Mouse (Mus musculus) midbrain, embryonic 16.5 days (tissue): ENCODE results near the gene Cd52. TPM values are rescaled to one million over a fixed set of nuclear protein-coding genes. Genes with fewer than 3 reads are reported as not detected.
"Not testable (repeated sequence)": the region's sequence is repeated elsewhere in the genome, so short reads cannot be mapped to it uniquely, and the experiment has no call there.

Experiments
- ATAC-seq: fragments of 200-750 bp; cut with Nextera tagmentation; 2 replicates; pipeline ENCODE4 v1.8.0; 2017; ENCODE audit warnings: moderate TSS enrichment
- H3K27ac ChIP-seq: fragments of 300-500 bp; sonication (generic); 2 replicates; pipeline ENCODE4 v1.5.1; 2014; ENCODE audit warnings: mild to moderate bottlenecking, low read length, mixed read lengths
- H3K27me3 ChIP-seq: fragments of 300-500 bp; sonication (generic); 2 replicates; pipeline ENCODE4 v1.6.1; 2014; ENCODE audit warnings: low read depth, low read length, mixed read lengths; ENCODE audit not compliant: control insufficient read depth, insufficient read depth
- H3K36me3 ChIP-seq: fragments of 300-500 bp; sonication (generic); 2 replicates; pipeline ENCODE4 v1.6.1; 2014; ENCODE audit warnings: mild to moderate bottlenecking, low read length, moderate library complexity, mixed read lengths; ENCODE audit not compliant: control insufficient read depth, insufficient read depth
- H3K4me1 ChIP-seq: fragments of 300-500 bp; sonication (generic); 2 replicates; pipeline ENCODE4 v1.6.1; 2014; ENCODE audit warnings: mild to moderate bottlenecking, low read length, mixed read lengths; ENCODE audit not compliant: control insufficient read depth, insufficient read depth
- H3K4me2 ChIP-seq: fragments of 300-500 bp; sonication (generic); 2 replicates; pipeline ENCODE4 v1.6.1; 2014; ENCODE audit warnings: mild to moderate bottlenecking, low read length, mixed read lengths
- H3K4me3 ChIP-seq: fragments of 300-500 bp; sonication (generic); 2 replicates; pipeline ENCODE4 v1.5.1; 2014; ENCODE audit warnings: low read depth, mild to moderate bottlenecking, low read length, moderate library complexity, mixed read lengths
- H3K9ac ChIP-seq: fragments of 300-500 bp; sonication (generic); 2 replicates; pipeline ENCODE4 v1.6.1; 2014; ENCODE audit warnings: low read depth, low read length, mixed read lengths
- H3K9me3 ChIP-seq: fragments of 300-500 bp; sonication (generic); replicated peaks from 2 replicates; pipeline ENCODE4 v1.6.1; 2014; ENCODE audit warnings: mild to moderate bottlenecking, low read length, mixed read lengths; ENCODE audit not compliant: control insufficient read depth, poor library complexity, severe bottlenecking
- WGBS: fragments of 180-500 bp; shearing (Covaris S2); extraction: QIAGEN DNeasy Blood & Tissue Kit; methylation state at CpG from one replicate; pipeline ENCODE4 v1.1.7; 2014; 5-methylcytosine and 5-hydroxymethylcytosine counted together
- polyA plus RNA-seq: library from polyadenylated mRNA; unstranded; fragments of >200 nt; fragmentation: Nextera tagmentation; extraction: Ambion mirVana; gene quantifications from 2 replicates; pipeline ENCODE4 v1.2.1, GENCODE M21; 2015

Cd52 gene
- 0.92 and 2.1 TPM in 2 replicates for polyA plus RNA-seq

DNA sequence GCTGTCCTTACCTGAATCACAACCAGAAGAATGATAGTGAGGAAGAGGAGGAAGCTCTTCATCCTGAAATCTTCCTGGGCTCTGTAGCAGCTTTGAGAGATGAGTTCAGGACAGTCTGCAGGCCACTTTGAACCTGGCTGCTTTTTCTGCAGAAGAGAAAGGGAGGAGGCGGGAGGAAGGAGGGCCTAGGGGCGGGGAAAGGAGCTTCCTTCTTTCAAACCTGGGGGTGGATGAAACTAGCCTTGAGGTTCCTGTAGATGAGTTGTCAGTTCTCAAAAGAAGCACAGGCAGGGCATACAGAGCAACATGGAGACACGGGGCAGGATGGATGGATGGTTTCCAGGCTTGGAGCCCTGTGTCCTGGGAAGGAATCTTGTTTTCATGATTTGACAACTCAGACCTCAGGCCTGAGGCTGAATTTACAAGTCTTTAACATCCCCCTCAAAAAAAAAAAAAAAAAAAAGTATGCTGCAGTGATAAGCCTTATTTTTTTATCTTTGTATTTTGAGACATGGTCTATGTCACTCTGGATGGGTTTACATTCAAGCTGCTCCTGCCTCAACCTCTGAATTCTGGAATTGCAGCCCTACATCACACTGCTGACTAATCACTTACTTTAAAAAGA is at the start of gene Cd52:
Gene Cd52, minus strand, starts transcription at position 160 of the 625 bp plus-strand sequence.
- WGBS = 48% methylated on average over 3 of the region's 3 CpGs
- no peaks in the 10 kb centered on the region for H3K4me1 ChIP-seq
- no peak within 1 kb of the TSS for H3K9ac ChIP-seq
- ATAC-seq = no peak
- H3K9me3 ChIP-seq = no peaks in the 10 kb centered on the region
- H3K4me3 ChIP-seq = no peak within 1 kb of the TSS
- H3K27me3 ChIP-seq = no peaks in the 10 kb centered on the region
- no peaks in the 10 kb centered on the region for H3K36me3 ChIP-seq
- H3K27ac ChIP-seq = no peak within 1 kb of the TSS
- H3K4me2 ChIP-seq = no peak within 1 kb of the TSS

DNA sequence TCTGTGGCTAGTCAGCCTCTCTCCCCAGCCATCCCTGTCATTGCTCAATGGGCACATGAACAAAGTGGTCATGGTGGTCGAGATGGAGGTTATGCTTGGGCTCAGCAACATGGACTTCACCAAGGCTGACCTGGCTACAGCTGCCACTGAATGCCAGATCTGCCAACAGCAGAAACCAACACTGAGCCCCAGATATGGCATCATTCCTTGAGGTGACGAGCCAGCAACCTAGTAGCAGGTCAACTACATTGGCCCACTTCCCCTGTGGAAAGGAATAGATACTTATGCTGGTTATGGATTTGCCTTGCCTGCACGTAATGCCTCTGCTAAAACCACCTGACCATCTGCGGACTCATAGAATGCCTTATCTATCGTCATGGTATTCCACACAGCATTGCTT is 49.4 kb upstream of the Cd52 start:
- ATAC-seq = not testable (repeated sequence)

GRCm38 (mm10) chr4:134138857-134139256 is 44.0 kb upstream of the Cd52 start:
- no peak overlapping the region for H3K9ac ChIP-seq
- peaks cover 4% of the 10 kb centered on the region; the same call in 1 of the 2 replicates for H3K36me3 ChIP-seq
- H3K9me3 ChIP-seq = no peaks in the 10 kb centered on the region
- no peaks in the 10 kb centered on the region for H3K4me1 ChIP-seq
- no peak overlapping the region for H3K27ac ChIP-seq
- no peak overlapping the region for H3K4me2 ChIP-seq
- ATAC-seq = no peak
- WGBS = 80% methylated on average over 2 of the region's 2 CpGs
- H3K4me3 ChIP-seq = no peak overlapping the region
- no peaks in the 10 kb centered on the region for H3K27me3 ChIP-seq

More for the DNA sequence above, 49.4 kb upstream of the Cd52 start:
- H3K27ac ChIP-seq, H3K9me3 ChIP-seq, H3K36me3 ChIP-seq, H3K4me2 ChIP-seq, H3K27me3 ChIP-seq, H3K4me3 ChIP-seq, H3K4me1 ChIP-seq, H3K9ac ChIP-seq: not testable (repeated sequence)
- whole genome bisulfite sequencing = 97% methylated on average over 5 of the region's 5 CpGs

DNA sequence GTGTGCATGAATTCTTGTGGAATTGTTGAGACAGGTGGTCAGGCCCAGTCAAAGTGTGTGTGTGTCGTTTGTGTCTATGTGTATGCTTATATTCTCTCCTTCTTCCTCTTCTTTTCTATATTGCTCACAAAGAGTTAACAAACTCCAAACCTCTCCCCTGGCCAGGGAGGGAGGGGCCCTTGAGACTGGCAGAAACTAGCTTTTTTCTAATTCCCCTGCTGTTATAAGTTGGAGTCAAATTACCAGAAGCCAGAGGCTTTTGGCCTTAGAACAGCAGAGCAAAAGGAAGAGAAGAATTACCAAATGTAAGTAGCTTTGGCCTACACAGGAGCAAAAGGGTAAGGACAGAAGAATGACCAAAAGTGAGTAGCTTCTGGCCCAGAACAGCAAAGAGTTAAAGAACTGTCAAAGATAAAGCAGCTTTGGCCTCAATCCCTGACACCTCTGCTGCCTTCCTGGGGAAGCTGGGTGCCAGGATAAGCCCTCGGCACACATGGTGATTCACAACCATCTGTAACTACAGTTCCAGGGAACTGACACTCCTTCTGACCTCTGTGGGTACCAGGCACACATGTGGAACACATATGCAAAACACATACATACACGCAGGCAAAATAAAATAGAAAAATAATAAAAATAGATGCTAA is 41.5 kb upstream of the Cd52 start:
- ATAC-seq = no peak
- H3K9ac ChIP-seq = no peak overlapping the region
- H3K4me3 ChIP-seq = no peak overlapping the region
- no peaks in the 10 kb centered on the region for H3K9me3 ChIP-seq
- no peaks in the 10 kb centered on the region for H3K4me1 ChIP-seq
- H3K27ac ChIP-seq = no peak overlapping the region
- WGBS = 72% methylated on average over 3 of the region's 3 CpGs
- H3K4me2 ChIP-seq = no peak overlapping the region
- no peaks in the 10 kb centered on the region for H3K27me3 ChIP-seq
- H3K36me3 ChIP-seq = peaks cover 5% of the 10 kb centered on the region; the same call in 1 of the 2 replicates

GRCm38 (mm10) chr4:134132519-134133095 is 37.7 kb upstream of the Cd52 start:
- Histone ChIP-seq H3K9ac (no peak overlapping the region), H3K9me3 (no peaks in the 10 kb centered on the region), H3K27me3 (no peaks in the 10 kb centered on the region), H3K4me3 (no peak overlapping the region), H3K36me3 (peaks cover 5% of the 10 kb centered on the region; the same call in 1 of the 2 replicates), H3K27ac (no peak overlapping the region), H3K4me2 (no peak overlapping the region), H3K4me1 (peaks cover 10% of the 10 kb centered on the region)
- 87% methylated on average over 8 of the region's 8 CpGs for WGBS
- no peak for ATAC-seq

- Histone ChIP-seq H3K9me3 (no peaks in the 10 kb centered on the region), H3K9ac (no peak overlapping the region), H3K4me2 (no peak overlapping the region), H3K4me3 (no peak overlapping the region), H3K27ac (no peak overlapping the region), H3K27me3 (no peaks in the 10 kb centered on the region), H3K4me1 (peaks cover 14% of the 10 kb centered on the region), H3K36me3 (peaks cover 5% of the 10 kb centered on the region; the same call in 1 of the 2 replicates)
- no peak for ATAC-seq
- WGBS = 92% methylated on average over 3 of the region's 3 CpGs
Observed at GRCm38 (mm10) chr4:134132117-134132516, 37.2 kb upstream of the Cd52 start.

- Histone ChIP-seq H3K36me3 (peaks cover 5% of the 10 kb centered on the region; the same call in 1 of the 2 replicates), H3K4me3 (no peak overlapping the region), H3K9ac (no peak overlapping the region), H3K9me3 (no peaks in the 10 kb centered on the region), H3K4me2 (peak overlapping the region; percentile 90), H3K27me3 (no peaks in the 10 kb centered on the region), H3K27ac (peak overlapping the region; percentile 82; the same call in 1 of the 2 replicates), H3K4me1 (peaks cover 16% of the 10 kb centered on the region)
- WGBS = 56% methylated on average over 6 of the region's 6 CpGs
- ATAC-seq = no peak
Observed at GRCm38 (mm10) chr4:134129482-134129881, 34.6 kb upstream of the Cd52 start.

DNA sequence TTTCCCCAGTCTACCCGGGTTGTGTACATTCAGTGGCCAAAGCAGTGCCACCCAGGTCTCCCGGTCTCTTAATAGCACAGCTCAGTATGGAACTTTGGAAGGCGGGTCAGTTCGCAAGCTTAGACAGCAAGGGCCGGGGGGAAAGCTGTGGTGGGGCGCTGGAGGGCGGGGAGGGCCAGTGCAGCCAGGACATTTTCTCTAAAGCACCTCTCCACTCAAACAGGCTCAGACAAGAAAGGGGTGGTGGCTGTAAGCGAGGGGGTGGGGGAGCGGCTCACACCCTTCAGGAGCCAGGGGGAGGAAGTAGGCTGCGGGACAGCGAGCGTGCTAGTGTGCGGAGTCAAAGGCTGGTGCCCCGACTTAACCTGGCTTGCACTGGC is 34.1 kb upstream of the Cd52 start:
- Histone ChIP-seq H3K36me3 (peaks cover 5% of the 10 kb centered on the region; the same call in 1 of the 2 replicates), H3K4me2 (peak overlapping the region; percentile 90), H3K9ac (peak overlapping the region; percentile 91), H3K9me3 (no peaks in the 10 kb centered on the region), H3K27me3 (no peaks in the 10 kb centered on the region), H3K4me3 (peak overlapping the region; percentile 87), H3K27ac (peak overlapping the region; percentile 82), H3K4me1 (peaks cover 18% of the 10 kb centered on the region)
- WGBS = 2% methylated on average over 14 of the region's 14 CpGs
- ATAC-seq = peak; percentile 57
